11 mouse cellular contexts compared by ENCODE assay signal in genomic region chr17:31841453-31841841, GRCm38 (mm10). TPM values are rescaled to one million over a fixed set of nuclear protein-coding genes. Genes with fewer than 3 reads are reported as not detected.
DNase-seq lines count a peak whose midpoint lies in the region; ATAC-seq and TF ChIP-seq lines count a peak whose summit lies in the region.
"Had no signal": no experiment of that assay in that cellular context is flagged by ENCODE, and none has a peak within 500 bp of the region (broad histone marks: within the 10 kb centered on the region; RNA-seq: fewer than 3 reads in every experiment).

No protein-coding gene starts in this region.

- peak overlapping the region; percentile 15 for H3K9ac ChIP-seq in heart, embryonic 16.5 days (ENCODE audit: low read length)
- no peak overlapping the region for H3K9ac ChIP-seq in limb, embryonic 15.5 days
- H3K9ac ChIP-seq in stomach, embryonic 14.5 days (replicated peaks; ENCODE audit: low read depth, low read length) = no peak overlapping the region

- no peak overlapping the region for H3K4me3 ChIP-seq in heart, embryonic 16.5 days (ENCODE audit: low read length)
- H3K4me3 ChIP-seq in G1E (ENCODE audit: low read depth, low read length) = no peak overlapping the region
- no peak overlapping the region for H3K4me3 ChIP-seq in limb, embryonic 15.5 days
- H3K4me3 ChIP-seq in stomach, embryonic 14.5 days (ENCODE audit: low read depth, low read length) = no peak overlapping the region
- H3K4me3 ChIP-seq: left cerebral cortex, adult 2 months had no signal

- peaks cover 13% of the 10 kb centered on the region for H3K36me3 ChIP-seq in heart, embryonic 16.5 days (ENCODE audit: control insufficient read depth, insufficient read depth)
- H3K36me3 ChIP-seq in G1E (replicated peaks) = peaks cover 21% of the 10 kb centered on the region
- H3K36me3 ChIP-seq in limb, embryonic 15.5 days = peaks cover 29% of the 10 kb centered on the region
- peaks cover 25% of the 10 kb centered on the region for H3K36me3 ChIP-seq in stomach, embryonic 14.5 days (ENCODE audit: control insufficient read depth, insufficient read depth, low read length)

- no peaks in the 10 kb centered on the region for H3K9me3 ChIP-seq in heart, embryonic 16.5 days (replicated peaks; ENCODE audit: control insufficient read depth, low read length)
- H3K9me3 ChIP-seq in G1E (replicated peaks) = no peaks in the 10 kb centered on the region
- H3K9me3 ChIP-seq in limb, embryonic 15.5 days = no peaks in the 10 kb centered on the region
- no peaks in the 10 kb centered on the region for H3K9me3 ChIP-seq in stomach, embryonic 14.5 days (ENCODE audit: control insufficient read depth, low read depth, low read length)

- intact Hi-C loops in heart, postnatal 14 days (cut with DNase I) = no loop called here

- no peaks in the 10 kb centered on the region for H3K27me3 ChIP-seq in heart, embryonic 16.5 days (ENCODE audit: control insufficient read depth, insufficient read depth, low read length)
- H3K27me3 ChIP-seq in G1E (ENCODE audit: insufficient read depth, low read length) = peaks cover 10% of the 10 kb centered on the region; the same call in 1 of the 2 replicates
- H3K27me3 ChIP-seq in limb, embryonic 15.5 days = no peaks in the 10 kb centered on the region
- H3K27me3 ChIP-seq in stomach, embryonic 14.5 days (ENCODE audit: control insufficient read depth, insufficient read depth, low read length) = no peaks in the 10 kb centered on the region

- H3K4me2 ChIP-seq in heart, embryonic 16.5 days (ENCODE audit: low read depth, low read length) = peak overlapping the region; percentile 17; the same call in 1 of the 2 replicates
- no peak overlapping the region for H3K4me2 ChIP-seq in limb, embryonic 15.5 days
- no peak overlapping the region for H3K4me2 ChIP-seq in stomach, embryonic 14.5 days (replicated peaks; ENCODE audit: low read depth, low read length)

- H3K27ac ChIP-seq in heart, embryonic 16.5 days (ENCODE audit: low read length) = peak overlapping the region; percentile 77
- H3K27ac ChIP-seq in limb, embryonic 15.5 days = peak overlapping the region; percentile 85
- H3K27ac ChIP-seq in stomach, embryonic 14.5 days (ENCODE audit: low read length) = peak overlapping the region; percentile 66; the same call in 1 of the 2 replicates
- H3K27ac ChIP-seq: left cerebral cortex, adult 2 months had no signal

- ATAC-seq in heart, embryonic 16.5 days (replicated peaks; ENCODE audit: extremely low read depth, insufficient read depth, low FRiP score) = no peak
- no peak for ATAC-seq in G1E (ENCODE audit: extremely low read depth, insufficient number of reproducible peaks, low FRiP score, poor library complexity, severe bottlenecking)
- no peak for ATAC-seq in limb, embryonic 15.5 days (ENCODE audit: insufficient number of reproducible peaks, low FRiP score, low TSS enrichment, low read depth)
- no peak for ATAC-seq in stomach, embryonic 14.5 days (ENCODE audit: insufficient number of reproducible peaks, insufficient read depth, low FRiP score, low read depth)
- ATAC-seq: forebrain, embryonic 16.5 days; hindbrain, embryonic 16.5 days had no signal

- H3K4me1 ChIP-seq in heart, embryonic 16.5 days (ENCODE audit: control insufficient read depth, insufficient read depth, low read length) = peaks cover 37% of the 10 kb centered on the region
- peaks cover 30% of the 10 kb centered on the region for H3K4me1 ChIP-seq in G1E (ENCODE audit: insufficient read depth, low read depth, low read length)
- peaks cover 25% of the 10 kb centered on the region for H3K4me1 ChIP-seq in limb, embryonic 15.5 days
- peaks cover 12% of the 10 kb centered on the region; the same call in 1 of the 2 replicates for H3K4me1 ChIP-seq in stomach, embryonic 14.5 days (ENCODE audit: control insufficient read depth, insufficient read depth, low read length)

- 77% methylated on average over 3 of the region's 3 CpGs for WGBS in heart, embryonic 16.5 days
- 77% methylated on average over 3 of the region's 3 CpGs for WGBS in limb, embryonic 15.5 days
- WGBS in stomach, embryonic 14.5 days = 80% methylated on average over 3 of the region's 3 CpGs

- TF ChIP-seq CTCF in G1E (IDR thresholded peaks at IDR 0.05; ENCODE audit: low read depth, low read length) = no peak

- DNase-seq in heart, postnatal 14 days = no peak
- DNase-seq in G1E (ENCODE audit: low spot score) = peak; percentile 16
- DNase-seq in urinary bladder, adult 18-20 months (ENCODE audit: low spot score in 2 of 2) = no peak
- no peak for DNase-seq in left cerebral cortex, adult 11 months (ENCODE audit: low spot score)
- DNase-seq in adrenal gland, adult 8-10 months = no peak

RNA-seq across cellular contexts. Expression of gene Sik1, which starts 14.2 kb away (rescaled TPM):
- polyA plus RNA-seq in heart, embryonic 16.5 days (2015; fragmentation: Nextera tagmentation; extraction: Ambion mirVana) = 13.0 and 18.6 TPM in 2 replicates
- total RNA-seq in heart, postnatal 14 days (2021) = 10 to 100 TPM; 41.4 to 72.2 TPM
- total RNA-seq in G1E (2014; fragmentation: Nextera tagmentation) (10.5 and 13.1 TPM in 2 replicates), G1E (2017) (0.98 and 1.9 TPM in 2 replicates)
- 6.9 and 7.7 TPM in 2 replicates for polyA plus RNA-seq in G1E (2012)
- polyA plus RNA-seq in limb, embryonic 15.5 days (2015; fragmentation: Nextera tagmentation; extraction: Ambion mirVana) = 30.5 and 37.1 TPM in 2 replicates
- 19.7 and 20.8 TPM in 2 replicates for polyA plus RNA-seq in stomach, embryonic 14.5 days (2014; fragmentation: Nextera tagmentation; extraction: Ambion mirVana)
- total RNA-seq in adrenal gland, adult 8-10 months (2022) = 100 to 1,000 TPM in 1 of 4 experiments, 10 to 100 TPM in 2, 1 to 10 TPM in 1; 8.6 to 127 (median 15.7) TPM
